Mouse (Mus musculus) heart, postnatal 0 days (tissue): ENCODE measurements at regions not wholly inside any gene's neighbourhood (a gene's known extent, or its start where the extent isn't known, plus 50 kb on each side); places are given as distances from the start of the nearest gene placed in this dataset.

ENCODE experiments used
- CTCF ChIP-seq: IDR thresholded peaks from 2 replicates; pipeline ENCODE4 v1.5.1; 2016; ENCODE audit warnings: antibody characterized with exemption, control low read depth, low read depth
- EP300 ChIP-seq: IDR thresholded peaks from 2 replicates; pipeline ENCODE4 v1.6.1; 2016; ENCODE audit warnings: antibody characterized with exemption, low read depth

GRCm38 (mm10) chr13:82264236-82264635 is 481.4 kb downstream of the Cetn3 start:
- TF ChIP-seq CTCF (no peak), EP300 (no peak)
